Mouse (Mus musculus) MEL (cell line): ENCODE results near the gene Dennd2a. TPM values are rescaled to one million over a fixed set of nuclear protein-coding genes. Genes with fewer than 3 reads are reported as not detected.

Experiments
- DNase-seq: peaks from one replicate; pipeline ENCODE4 v3.0.0; 2011; ENCODE audit warnings: low read depth, low spot score
- H3K27ac ChIP-seq: 2 replicates; pipeline ENCODE4 v1.5.1; 2012; ENCODE audit warnings: low read depth, mild to moderate bottlenecking, control low read depth, low read length, moderate library complexity; ENCODE audit not compliant: control insufficient read depth
- H3K27me3 ChIP-seq, 2 experiments: fragments of 150-350 bp in 1 of 2; sonication (generic) in 1 of 2; 2 replicates each; pipeline ENCODE4 v1.6.1; 2012; ENCODE audit warnings: low read length in 2 of 2, mild to moderate bottlenecking in 2 of 2, improper control_type of control experiment in 1 of 2, moderate library complexity in 1 of 2; ENCODE audit not compliant: insufficient read depth in 2 of 2, control insufficient read depth in 1 of 2
- H3K36me3 ChIP-seq, 2 experiments: 2 replicates each; pipeline ENCODE4 v1.6.1; 2012 to 2014; ENCODE audit warnings: low read length in 2 of 2, improper control_type of control experiment in 1 of 2, inconsistent platforms in 1 of 2, mild to moderate bottlenecking in 1 of 2; ENCODE audit not compliant: insufficient read depth in 2 of 2, control insufficient read depth in 1 of 2
- H3K4me1 ChIP-seq, 2 experiments: fragments of 150-350 bp in 1 of 2; sonication (generic) in 1 of 2; 2 replicates each; pipeline ENCODE4 v1.6.1; 2012; ENCODE audit warnings: low read length in 2 of 2, improper control_type of control experiment in 1 of 2, mild to moderate bottlenecking in 1 of 2; ENCODE audit not compliant: insufficient read depth in 2 of 2, control insufficient read depth in 1 of 2
- H3K4me3 ChIP-seq, 2 experiments: fragments of 150-350 bp in 1 of 2; sonication (generic) in 1 of 2; 2 replicates each; pipeline ENCODE4 v1.5.1; 2012; ENCODE audit warnings: low read depth in 2 of 2, low read length in 2 of 2, mild to moderate bottlenecking in 2 of 2, moderate library complexity in 2 of 2, control low read depth in 1 of 2, improper control_type of control experiment in 1 of 2; ENCODE audit not compliant: control insufficient read depth in 1 of 2, insufficient read depth in 1 of 2
- H3K79me2 ChIP-seq: 2 replicates; pipeline ENCODE4 v1.6.1; 2012; ENCODE audit warnings: mild to moderate bottlenecking, low read length, moderate library complexity; ENCODE audit not compliant: control insufficient read depth, poor library complexity, insufficient read depth
- H3K9ac ChIP-seq: 2 replicates; pipeline ENCODE4 v1.6.1; 2012; ENCODE audit warnings: low read depth, mild to moderate bottlenecking, control low read depth, low read length, moderate library complexity; ENCODE audit not compliant: control insufficient read depth, poor library complexity, severe bottlenecking
- H3K9me3 ChIP-seq: fragments of 150-350 bp; sonication (generic); replicated peaks from 2 replicates; pipeline ENCODE4 v1.6.1; 2012; ENCODE audit warnings: mild to moderate bottlenecking, low read length, improper control_type of control experiment, moderate library complexity; ENCODE audit not compliant: insufficient read depth
- BHLHE40 ChIP-seq: IDR thresholded peaks from 2 replicates; pipeline ENCODE4 v1.6.1; 2012; ENCODE audit warnings: low read depth, mild to moderate bottlenecking, inconsistent platforms, low read length, improper control_type of control experiment, borderline replicate concordance
- CHD2 ChIP-seq: IDR thresholded peaks from 2 replicates; pipeline ENCODE4 v1.6.1; 2011; ENCODE audit warnings: low read length, improper control_type of control experiment
- CTCF ChIP-seq, 3 experiments: IDR thresholded peaks in 2 of 3; conservative IDR thresholded peaks in 1 of 3; 2 replicates each; pipeline ENCODE4 v1.5.1; 2011 to 2012; ENCODE audit warnings: low read length in 3 of 3, low read depth in 2 of 3, mild to moderate bottlenecking in 2 of 3, improper control_type of control experiment in 1 of 3, inconsistent platforms in 1 of 3, mixed read lengths in 1 of 3, moderate library complexity in 1 of 3; ENCODE audit not compliant: control insufficient read depth in 1 of 3, insufficient read depth in 1 of 3, poor library complexity in 1 of 3, severe bottlenecking in 1 of 3
- E2F4 ChIP-seq: IDR thresholded peaks from 2 replicates; pipeline ENCODE4 v1.6.1; 2011; ENCODE audit warnings: low read depth, low read length, improper control_type of control experiment, borderline replicate concordance
- EP300 ChIP-seq, 2 experiments: IDR thresholded peaks; 2 replicates each; pipeline ENCODE4 v1.6.1; 2011; ENCODE audit warnings: improper control_type of control experiment in 2 of 2, low read length in 2 of 2, low read depth in 1 of 2, mild to moderate bottlenecking in 1 of 2
- GATA1 ChIP-seq: IDR thresholded peaks from 2 replicates; pipeline ENCODE4 v1.6.1; 2011; ENCODE audit warnings: low read depth, low read length, improper control_type of control experiment
- HCFC1 ChIP-seq: IDR thresholded peaks from 2 replicates; pipeline ENCODE4 v1.6.1; 2012; ENCODE audit warnings: low read depth, mild to moderate bottlenecking, inconsistent platforms, low read length, improper control_type of control experiment, moderate library complexity
- KAT2A ChIP-seq: conservative IDR thresholded peaks from 2 replicates; pipeline ENCODE4 v1.6.1; 2012; ENCODE audit warnings: low read depth, low read length, improper control_type of control experiment, inconsistent platforms
- MAFK ChIP-seq: IDR thresholded peaks from 2 replicates; pipeline ENCODE4 v1.6.1; 2011; ENCODE audit warnings: low read depth, mild to moderate bottlenecking, low read length, improper control_type of control experiment, borderline replicate concordance
- MAX ChIP-seq: IDR thresholded peaks from 2 replicates; pipeline ENCODE4 v1.6.1; 2011; ENCODE audit warnings: low read length, improper control_type of control experiment
- MAZ ChIP-seq: IDR thresholded peaks from 2 replicates; pipeline ENCODE4 v1.6.1; 2012; ENCODE audit warnings: low read depth, mild to moderate bottlenecking, inconsistent platforms, low read length, improper control_type of control experiment
- MEF2A ChIP-seq: IDR thresholded peaks from 2 replicates; pipeline ENCODE4 v1.6.1; 2014; ENCODE audit warnings: low read depth, mild to moderate bottlenecking, inconsistent platforms, low read length, improper control_type of control experiment; ENCODE audit not compliant: poor library complexity, insufficient replicate concordance, severe bottlenecking; ENCODE audit errors: extremely low read depth
- MXI1 ChIP-seq: IDR thresholded peaks from 2 replicates; pipeline ENCODE4 v1.6.1; 2011; ENCODE audit warnings: mild to moderate bottlenecking, low read depth, low read length, improper control_type of control experiment
- NELFE ChIP-seq: IDR thresholded peaks from 2 replicates; pipeline ENCODE4 v1.6.1; 2011; ENCODE audit warnings: low read depth, low read length, improper control_type of control experiment
- NRF1 ChIP-seq: IDR thresholded peaks from 2 replicates; pipeline ENCODE4 v1.6.1; 2014; ENCODE audit warnings: low read depth, mild to moderate bottlenecking, inconsistent platforms, low read length, improper control_type of control experiment, moderate library complexity; ENCODE audit not compliant: poor library complexity, insufficient read depth, severe bottlenecking
- RCOR1 ChIP-seq: IDR thresholded peaks from 2 replicates; pipeline ENCODE4 v1.6.1; 2012; ENCODE audit warnings: low read depth, mild to moderate bottlenecking, inconsistent platforms, low read length, improper control_type of control experiment
- SMC3 ChIP-seq: IDR thresholded peaks from 2 replicates; pipeline ENCODE4 v1.6.1; 2011; ENCODE audit warnings: low read depth, low read length, improper control_type of control experiment
- TCF12 ChIP-seq: IDR thresholded peaks from 2 replicates; pipeline ENCODE4 v1.6.1; 2014; ENCODE audit warnings: low read depth, mild to moderate bottlenecking, inconsistent platforms, low read length, improper control_type of control experiment, moderate library complexity
- UBTF ChIP-seq: IDR thresholded peaks from 2 replicates; pipeline ENCODE4 v1.6.1; 2012; ENCODE audit warnings: low read depth, mild to moderate bottlenecking, inconsistent platforms, low read length, improper control_type of control experiment, moderate library complexity, borderline replicate concordance; ENCODE audit not compliant: insufficient read depth
- USF1 ChIP-seq: IDR thresholded peaks from 2 replicates; pipeline ENCODE4 v1.6.1; 2014; ENCODE audit warnings: low read depth, mild to moderate bottlenecking, inconsistent platforms, low read length, improper control_type of control experiment, moderate library complexity
- USF2 ChIP-seq, 2 experiments: IDR thresholded peaks; 2 replicates each; pipeline ENCODE4 v1.6.1; 2011 to 2012; ENCODE audit warnings: improper control_type of control experiment in 2 of 2, low read length in 2 of 2, borderline replicate concordance in 1 of 2, inconsistent platforms in 1 of 2, low read depth in 1 of 2, mild to moderate bottlenecking in 1 of 2; ENCODE audit not compliant: insufficient read depth in 1 of 2
- ZKSCAN1 ChIP-seq: IDR thresholded peaks from 2 replicates; pipeline ENCODE4 v1.6.1; 2012; ENCODE audit warnings: low read depth, mild to moderate bottlenecking, inconsistent platforms, low read length, improper control_type of control experiment, moderate library complexity
- polyA plus RNA-seq, 2 experiments: library from polyadenylated mRNA; stranded (reverse) in 1 of 2; unstranded in 1 of 2; fragments of >175 nt in 1 of 2; fragments of >200 nt in 1 of 2; gene quantifications; 2 replicates each; pipeline versions ENCODE4 v1.2.1 to v1.2.4; 2012; ENCODE audit warnings: low replicate concordance in 2 of 2, low read depth in 1 of 2; ENCODE audit not compliant: insufficient read length in 2 of 2, insufficient read depth in 1 of 2, missing spikeins in 1 of 2
- total RNA-seq: library from RNA; depleted of rRNA; stranded (reverse); fragments of 300-350 nt; gene quantifications from 2 replicates; pipeline ENCODE4 v1.2.3, GENCODE M21; 2012

Gene Dennd2a
- total and polyA plus RNA-seq, 3 experiments = 0.15 TPM; not detected in 2

GRCm38 (mm10) chr6:39526797-39527196 lies 30.9 kb downstream of the Dennd2a start:
- no peak overlapping the region for H3K27ac ChIP-seq
- H3K9me3 ChIP-seq = no peaks in the 10 kb centered on the region
- no peaks in the 10 kb centered on the region for H3K4me1 ChIP-seq
- H3K4me3 ChIP-seq = no peak overlapping the region
- no peaks in the 10 kb centered on the region for H3K79me2 ChIP-seq
- H3K27me3 ChIP-seq = peaks cover 4 to 5% of the 10 kb centered on the region in 2 experiments; a peak in 3 of 4 replicates
- TF ChIP-seq USF1 = peak; percentile 86
- peak in 1 of 2 experiments; percentile 36; a peak in 2 of 4 replicates for TF ChIP-seq EP300 (IDR thresholded peaks at IDR 0.05; ENCODE audit: low read depth in 1 of 2, low read length in 2 of 2)
- TF ChIP-seq E2F4 = no peak
- no peak for TF ChIP-seq NELFE
- TF ChIP-seq MAFK = no peak
- no peak for TF ChIP-seq MEF2A
- no peak for TF ChIP-seq UBTF
- no peak for TF ChIP-seq SMC3
- TF ChIP-seq HCFC1 = no peak
- no peak for TF ChIP-seq NRF1
- no peak for TF ChIP-seq KAT2A
- TF ChIP-seq CHD2 = no peak
- TF ChIP-seq BHLHE40 = peak; percentile 78; the same call in 1 of the 2 replicates
- 0 out of 2 replicates have a peak, but pooled peaks have one; percentile 8 for TF ChIP-seq GATA1
- TF ChIP-seq ZKSCAN1 = no peak
- no peak for TF ChIP-seq CTCF (IDR thresholded peaks at IDR 0.05 in 2 of 3, conservative IDR thresholded peaks at IDR 0.05 in 1 of 3; ENCODE audit: control insufficient read depth in 1 of 3, insufficient read depth in 1 of 3, low read depth in 2 of 3, low read length in 3 of 3, poor library complexity in 1 of 3, severe bottlenecking in 1 of 3)
- TF ChIP-seq RCOR1 = peak; percentile 91
- TF ChIP-seq MXI1 = no peak
- no peak for TF ChIP-seq MAZ
- no peak for TF ChIP-seq TCF12
- TF ChIP-seq MAX = peak; percentile 69
- TF ChIP-seq USF2 (IDR thresholded peaks at IDR 0.05; ENCODE audit: borderline replicate concordance in 1 of 2, insufficient read depth in 1 of 2, low read depth in 1 of 2, low read length in 2 of 2) = 0 out of 4 replicates have a peak, but pooled peaks have one; percentile 16 to 32
- H3K36me3 ChIP-seq = no peaks in the 10 kb centered on the region
- no peak overlapping the region for H3K9ac ChIP-seq
- peak; percentile 49 for DNase-seq
